In the genomic region with DNA sequence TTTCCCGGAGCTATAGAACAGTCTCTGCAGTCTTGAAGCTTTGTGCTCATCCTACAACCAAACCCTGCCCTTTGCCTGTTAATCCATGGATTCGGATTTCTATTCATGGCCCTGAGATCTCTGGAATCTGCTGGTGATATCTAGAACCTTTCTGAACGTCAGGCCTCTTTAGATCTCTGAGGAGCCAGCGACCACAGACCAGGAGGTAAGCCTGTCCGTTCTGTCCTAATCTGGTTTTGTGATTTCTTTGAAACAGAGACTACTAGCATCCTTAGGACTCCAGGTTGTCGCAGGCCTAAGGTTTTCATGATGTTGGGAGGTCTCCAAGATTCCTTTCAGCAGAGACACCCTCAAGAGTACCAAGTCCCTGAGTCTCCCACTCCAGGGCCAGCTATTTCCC, we compare ENCODE assay signal across 8 mouse cellular contexts. TPM values are rescaled to one million over a fixed set of nuclear protein-coding genes. Genes with fewer than 3 reads are reported as not detected.
DNase-seq lines count a peak whose midpoint lies in the region; ATAC-seq and TF ChIP-seq lines count a peak whose summit lies in the region.

No protein-coding gene starts in this region.

- no peak for TF ChIP-seq CTCF in lung, embryonic 14.5 days (IDR thresholded peaks at IDR 0.05; ENCODE audit: low read depth)
- TF ChIP-seq CTCF in stomach, postnatal 0 days (IDR thresholded peaks at IDR 0.05; ENCODE audit: low read depth) = no peak

- 15% methylated on average over 6 of the region's 6 CpGs for WGBS in lung, embryonic 14.5 days
- 33% methylated on average over 6 of the region's 6 CpGs for WGBS in hindbrain, embryonic 12.5 days
- WGBS in lung, embryonic 15.5 days = 14% methylated on average over 6 of the region's 6 CpGs
- WGBS in stomach, postnatal 0 days = 13% methylated on average over 6 of the region's 6 CpGs

- peaks cover 28% of the 10 kb centered on the region for H3K36me3 ChIP-seq in lung, embryonic 14.5 days (ENCODE audit: insufficient read depth)
- H3K36me3 ChIP-seq in hindbrain, embryonic 12.5 days = peaks cover 26% of the 10 kb centered on the region
- H3K36me3 ChIP-seq in lung, embryonic 15.5 days = peaks cover 28% of the 10 kb centered on the region
- peaks cover 14% of the 10 kb centered on the region for H3K36me3 ChIP-seq in stomach, postnatal 0 days (ENCODE audit: control insufficient read depth, insufficient read depth, low read length)

- no peaks in the 10 kb centered on the region for H3K27me3 ChIP-seq in lung, embryonic 14.5 days (ENCODE audit: insufficient read depth, low read length)
- H3K27me3 ChIP-seq in hindbrain, embryonic 12.5 days = peaks cover 17% of the 10 kb centered on the region
- H3K27me3 ChIP-seq in lung, embryonic 15.5 days = no peaks in the 10 kb centered on the region
- H3K27me3 ChIP-seq in stomach, postnatal 0 days (ENCODE audit: control insufficient read depth, insufficient read depth, low read length) = no peaks in the 10 kb centered on the region

- no peak for ATAC-seq in lung, embryonic 14.5 days (ENCODE audit: insufficient read depth)
- 0 out of 2 replicates have a peak, but pooled peaks have one; percentile 0 for ATAC-seq in hindbrain, embryonic 12.5 days (ENCODE audit: low FRiP score)
- ATAC-seq in lung, embryonic 15.5 days (ENCODE audit: borderline replicate concordance, extremely low read depth, low FRiP score, low TSS enrichment) = no peak; the same call in none of the 2 replicates
- ATAC-seq in stomach, postnatal 0 days (ENCODE audit: low FRiP score, low TSS enrichment) = no peak; the same call in 1 of the 2 replicates

- no peak for TF ChIP-seq EP300 in stomach, postnatal 0 days (optimal IDR thresholded peaks at IDR 0.05)

- H3K9me3 ChIP-seq in lung, embryonic 14.5 days (ENCODE audit: low read depth, low read length) = no peaks in the 10 kb centered on the region; the same call in 1 of the 2 replicates
- no peaks in the 10 kb centered on the region for H3K9me3 ChIP-seq in hindbrain, embryonic 12.5 days (replicated peaks)
- H3K9me3 ChIP-seq in lung, embryonic 15.5 days = no peaks in the 10 kb centered on the region
- H3K9me3 ChIP-seq in stomach, postnatal 0 days (ENCODE audit: control insufficient read depth, low read length) = no peaks in the 10 kb centered on the region

- H3K27ac ChIP-seq in lung, embryonic 14.5 days (ENCODE audit: low read depth) = peak overlapping the region; percentile 91
- H3K27ac ChIP-seq in hindbrain, embryonic 12.5 days = peak overlapping the region; percentile 92
- H3K27ac ChIP-seq in lung, embryonic 15.5 days = peak overlapping the region; percentile 95
- H3K27ac ChIP-seq in stomach, postnatal 0 days (replicated peaks) = peak overlapping the region; percentile 95

- peaks cover 13% of the 10 kb centered on the region for H3K4me1 ChIP-seq in lung, embryonic 14.5 days (ENCODE audit: insufficient read depth)
- peaks cover 45% of the 10 kb centered on the region for H3K4me1 ChIP-seq in hindbrain, embryonic 12.5 days
- H3K4me1 ChIP-seq in lung, embryonic 15.5 days = peaks cover 44% of the 10 kb centered on the region
- H3K4me1 ChIP-seq in stomach, postnatal 0 days (replicated peaks; ENCODE audit: control insufficient read depth, insufficient read depth) = peaks cover 2% of the 10 kb centered on the region

- H3K9ac ChIP-seq in lung, embryonic 14.5 days = peak overlapping the region; percentile 71
- H3K9ac ChIP-seq in hindbrain, embryonic 12.5 days = peak overlapping the region; percentile 88
- peak overlapping the region; percentile 31 for H3K9ac ChIP-seq in lung, embryonic 15.5 days
- peak overlapping the region; percentile 52 for H3K9ac ChIP-seq in stomach, postnatal 0 days (ENCODE audit: low read length)

- peak; percentile 37 to 77 for DNase-seq in adrenal gland, adult (ENCODE audit: inconsistent age in 2 of 2, low spot score in 1 of 2)
- no peak for DNase-seq in adrenal gland, postnatal 4 days (ENCODE audit: low spot score in 2 of 2)
- DNase-seq in lung, embryonic 14.5 days = no peak
- no peak for DNase-seq in lung, postnatal 4 days
- no peak for DNase-seq in stomach, postnatal 0 days (ENCODE audit: low spot score)
- no peak for DNase-seq in thymus, postnatal 10 days (ENCODE audit: low spot score in 2 of 2)

- H3K4me2 ChIP-seq in lung, embryonic 14.5 days = peak overlapping the region; percentile 84
- H3K4me2 ChIP-seq in hindbrain, embryonic 12.5 days (replicated peaks) = peak overlapping the region; percentile 89
- H3K4me2 ChIP-seq in lung, embryonic 15.5 days = peak overlapping the region; percentile 74
- peak overlapping the region; percentile 77 for H3K4me2 ChIP-seq in stomach, postnatal 0 days (replicated peaks; ENCODE audit: low read depth)

- H3K4me3 ChIP-seq in lung, embryonic 14.5 days (ENCODE audit: low read depth, low read length) = peak overlapping the region; percentile 67
- peak overlapping the region; percentile 75 for H3K4me3 ChIP-seq in hindbrain, embryonic 12.5 days
- H3K4me3 ChIP-seq in lung, embryonic 15.5 days = peak overlapping the region; percentile 71
- peak overlapping the region; percentile 67 for H3K4me3 ChIP-seq in stomach, postnatal 0 days (ENCODE audit: low read depth, low read length)

RNA-seq across cellular contexts. Expression of a gene that starts 0.4 kb away (rescaled TPM):
- 10 to 100 TPM; 39.2 to 41.8 TPM for total RNA-seq in adrenal gland, postnatal 4 days (2021)
- polyA plus RNA-seq in lung, embryonic 14.5 days (2014; fragmentation: Nextera tagmentation; extraction: Ambion mirVana) = 27.7 and 31.2 TPM in 2 replicates
- polyA plus RNA-seq in hindbrain, embryonic 12.5 days (2016; fragmentation: Nextera tagmentation; extraction: Ambion mirVana) = 42.4 and 42.6 TPM in 2 replicates
- polyA plus RNA-seq in lung, embryonic 15.5 days (2015; fragmentation: Nextera tagmentation; extraction: Ambion mirVana) = 23.9 and 25.6 TPM in 2 replicates
- polyA plus RNA-seq in stomach, postnatal 0 days (2015; fragmentation: Nextera tagmentation; extraction: Ambion mirVana) = 8.8 and 9.0 TPM in 2 replicates

RNA-seq across cellular contexts. Expression of a gene that starts 25.9 kb away (rescaled TPM):
- total RNA-seq in adrenal gland, postnatal 4 days (2021) = 100 to 1,000 TPM; 132 to 134 TPM
- polyA plus RNA-seq in lung, embryonic 14.5 days (2014; fragmentation: Nextera tagmentation; extraction: Ambion mirVana) = 181 and 202 TPM in 2 replicates
- polyA plus RNA-seq in hindbrain, embryonic 12.5 days (2016; fragmentation: Nextera tagmentation; extraction: Ambion mirVana) = 219 and 236 TPM in 2 replicates
- 185 and 187 TPM in 2 replicates for polyA plus RNA-seq in lung, embryonic 15.5 days (2015; fragmentation: Nextera tagmentation; extraction: Ambion mirVana)
- polyA plus RNA-seq in stomach, postnatal 0 days (2015; fragmentation: Nextera tagmentation; extraction: Ambion mirVana) = 54.2 and 54.8 TPM in 2 replicates

RNA-seq across cellular contexts. Expression of a gene that starts 37.4 kb away (rescaled TPM):
- total RNA-seq in adrenal gland, postnatal 4 days (2021) = 10 to 100 TPM; 10.6 to 13.1 TPM
- polyA plus RNA-seq in lung, embryonic 14.5 days (2014; fragmentation: Nextera tagmentation; extraction: Ambion mirVana) = 12.0 and 14.3 TPM in 2 replicates
- polyA plus RNA-seq in hindbrain, embryonic 12.5 days (2016; fragmentation: Nextera tagmentation; extraction: Ambion mirVana) = 5.0 and 7.2 TPM in 2 replicates
- 16.9 and 17.2 TPM in 2 replicates for polyA plus RNA-seq in lung, embryonic 15.5 days (2015; fragmentation: Nextera tagmentation; extraction: Ambion mirVana)
- 31.1 and 35.0 TPM in 2 replicates for polyA plus RNA-seq in stomach, postnatal 0 days (2015; fragmentation: Nextera tagmentation; extraction: Ambion mirVana)

Comparison
In these comparisons a context has a peak if more than half of its experiments do, and no peak if none do; other contexts are left out.
1. DNase-seq: peak in adrenal gland, adult (2 of 2); none in adrenal gland, postnatal 4 days (0 of 2), lung, embryonic 14.5 days (single experiment), lung, postnatal 4 days (0 of 2), stomach, postnatal 0 days (single experiment) and thymus, postnatal 10 days (0 of 2).
2. H3K9ac ChIP-seq: peak in every context shown above with its lines; median percentile 88 in hindbrain, embryonic 12.5 days; 71 in lung, embryonic 14.5 days; 52 in stomach, postnatal 0 days; 31 in lung, embryonic 15.5 days.
3. Peak in every context shown above with its lines, with median percentiles within 50 percentile points of each other: H3K27ac ChIP-seq, H3K4me2 ChIP-seq and H3K4me3 ChIP-seq.